Mouse (Mus musculus): Measurements from ENCODE around the gene Tnrc6c. TPM values are rescaled to one million over a fixed set of nuclear protein-coding genes. Genes with fewer than 3 reads are reported as not detected.
A peak's percentile ranks its signal among the peaks of the same experiment; 100 is the strongest.

Tnrc6c gene
- polyA plus RNA-seq, 1 experiment from 2014 or later, result 31.7 TPM

DNA sequence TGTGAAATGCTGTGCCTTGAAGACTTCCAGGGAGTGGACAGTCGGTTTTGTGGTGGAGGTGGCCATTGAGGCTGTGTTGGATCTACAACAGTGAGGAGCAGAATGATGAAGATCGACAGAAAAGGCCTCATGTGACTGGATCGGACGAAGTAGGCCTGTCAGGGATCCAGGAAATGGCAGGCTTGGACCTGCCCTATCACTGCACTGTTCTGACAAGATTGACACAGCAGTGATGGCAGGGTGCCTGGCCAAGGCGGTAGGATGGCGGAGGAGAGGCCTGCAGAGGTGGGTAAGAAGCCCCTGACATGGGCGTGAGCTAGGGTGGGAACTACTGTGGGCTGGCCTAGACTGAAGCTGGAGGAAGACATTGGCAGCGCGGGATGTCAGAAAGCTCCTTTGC is 110.2 kb downstream of the Tnrc6c start:
- 92% methylated on average over 9 of the region's 9 CpGs for WGBS
- Histone ChIP-seq H3K9ac (replicated peaks) (no peak overlapping the region), H3K4me2 (replicated peaks) (no peak overlapping the region), H3K4me3 (replicated peaks) (no peak overlapping the region), H3K27me3 (no peaks in the 10 kb centered on the region), H3K36me3 (peaks cover 69% of the 10 kb centered on the region), H3K9me3 (no peaks in the 10 kb centered on the region), H3K27ac (no peak overlapping the region), H3K4me1 (replicated peaks) (0 out of 2 replicates have a peak, but pooled peaks cover 7% of the 10 kb centered on the region)
- no peak for ATAC-seq

DNA sequence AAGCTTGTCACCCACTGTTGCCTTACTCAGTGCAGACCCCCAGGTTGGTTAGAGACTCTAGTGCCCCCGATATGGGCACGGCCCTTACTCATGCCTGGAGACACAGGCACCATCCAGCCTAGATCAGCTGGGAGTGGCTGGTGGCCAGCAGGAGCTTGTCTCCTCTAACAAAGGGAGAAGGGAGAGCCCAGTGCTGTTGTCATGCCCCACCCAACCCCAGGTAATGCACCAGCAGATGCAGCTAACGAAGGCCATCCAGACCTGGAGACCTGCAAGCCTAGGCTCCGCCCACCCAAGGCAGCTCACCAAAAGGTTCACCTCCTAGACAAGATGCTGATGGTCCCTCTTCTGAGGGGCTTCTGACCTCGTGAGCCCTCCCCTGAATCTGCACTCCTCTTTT is 111.3 kb downstream of the Tnrc6c start:
- no peak overlapping the region for H3K4me3 ChIP-seq (replicated peaks)
- no peak for ATAC-seq
- 91% methylated on average over 5 of the region's 5 CpGs for WGBS
- no peaks in the 10 kb centered on the region for H3K27me3 ChIP-seq
- no peak overlapping the region for H3K9ac ChIP-seq (replicated peaks)
- H3K4me2 ChIP-seq (replicated peaks), result no peak overlapping the region
- H3K4me1 ChIP-seq (replicated peaks), result peaks cover 10% of the 10 kb centered on the region; the same call in 1 of the 2 replicates
- H3K27ac ChIP-seq, result no peak overlapping the region
- H3K36me3 ChIP-seq, result peaks cover 59% of the 10 kb centered on the region
- no peaks in the 10 kb centered on the region for H3K9me3 ChIP-seq

DNA sequence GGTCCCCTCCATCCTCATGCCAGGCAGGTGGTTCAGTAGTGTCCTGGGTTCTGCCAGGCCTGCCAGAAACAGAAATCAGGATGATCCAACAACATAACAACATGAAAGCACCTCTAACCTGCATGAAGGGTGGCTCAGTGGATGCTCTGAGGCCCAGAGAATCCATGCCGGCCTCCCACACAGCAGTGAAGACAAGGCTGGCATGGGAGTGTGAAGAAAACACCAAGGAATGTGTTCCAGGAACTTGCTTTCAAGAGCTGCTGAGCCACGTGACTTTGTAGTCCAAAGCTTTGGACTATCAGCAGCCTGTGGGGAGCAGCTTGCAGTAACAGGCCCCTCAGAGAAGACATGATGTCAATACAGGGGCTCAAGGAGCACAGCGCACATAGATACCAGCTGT is 112.2 kb downstream of the Tnrc6c start:
- WGBS, result 91% methylated on average over 3 of the region's 3 CpGs
- H3K36me3 ChIP-seq, result peaks cover 50% of the 10 kb centered on the region

DNA sequence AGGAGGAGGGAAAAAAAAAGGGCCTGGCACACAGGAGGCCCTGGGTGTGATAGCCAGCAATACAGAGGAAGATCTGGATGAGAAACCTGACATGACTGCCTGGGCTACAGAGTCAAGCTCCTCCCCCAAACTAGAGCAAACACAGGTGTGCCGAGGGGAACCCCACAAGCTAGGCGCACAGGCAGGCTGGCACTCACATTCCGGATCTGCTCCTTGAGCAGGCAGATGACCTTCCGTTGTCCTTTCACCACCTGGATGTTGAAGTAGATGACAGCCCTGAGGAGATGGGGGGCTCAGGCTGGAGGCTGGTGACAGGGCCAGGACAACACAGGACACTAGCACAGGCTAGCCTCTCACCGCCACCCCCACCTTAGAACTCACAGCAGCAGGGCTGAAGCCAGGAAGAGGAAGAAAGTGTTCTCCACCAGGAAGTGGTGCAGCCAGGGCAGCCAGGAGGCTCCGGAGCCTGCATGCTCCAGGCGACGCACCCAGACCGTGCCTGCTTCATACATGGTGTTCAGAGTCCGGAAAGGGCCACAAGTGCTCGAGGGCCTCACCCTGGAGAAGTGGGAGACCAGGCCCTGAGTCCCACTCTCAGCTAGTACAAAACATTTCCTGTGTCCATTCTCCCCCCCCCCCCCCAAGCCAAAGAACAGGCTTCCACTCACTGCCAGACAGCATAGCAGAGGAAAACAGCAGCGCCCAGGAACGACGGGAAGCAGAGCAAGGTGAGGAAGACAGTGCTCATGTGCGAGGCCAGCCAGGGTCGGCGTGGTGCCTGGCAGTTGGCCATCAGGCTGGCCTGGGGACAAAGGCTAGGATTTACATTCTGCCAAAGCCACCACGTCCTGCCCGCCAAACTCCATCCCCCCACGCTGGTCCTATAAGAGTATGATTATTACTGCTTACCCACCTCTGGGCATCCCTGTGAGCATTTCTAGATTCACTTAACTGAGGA is 114.9 kb downstream of the Tnrc6c start:
- 0 out of 2 replicates have a peak, but pooled peaks have one; percentile 15 for ATAC-seq

More for the DNA sequence above, 112.2 kb downstream of the Tnrc6c start:
- Histone ChIP-seq H3K4me1 (replicated peaks) (peaks cover 10% of the 10 kb centered on the region; the same call in 1 of the 2 replicates), H3K9me3 (no peaks in the 10 kb centered on the region), H3K27me3 (no peaks in the 10 kb centered on the region), H3K4me3 (replicated peaks) (no peak overlapping the region), H3K9ac (replicated peaks) (no peak overlapping the region), H3K27ac (no peak overlapping the region), H3K4me2 (replicated peaks) (no peak overlapping the region)
- ATAC-seq, result no peak

DNA sequence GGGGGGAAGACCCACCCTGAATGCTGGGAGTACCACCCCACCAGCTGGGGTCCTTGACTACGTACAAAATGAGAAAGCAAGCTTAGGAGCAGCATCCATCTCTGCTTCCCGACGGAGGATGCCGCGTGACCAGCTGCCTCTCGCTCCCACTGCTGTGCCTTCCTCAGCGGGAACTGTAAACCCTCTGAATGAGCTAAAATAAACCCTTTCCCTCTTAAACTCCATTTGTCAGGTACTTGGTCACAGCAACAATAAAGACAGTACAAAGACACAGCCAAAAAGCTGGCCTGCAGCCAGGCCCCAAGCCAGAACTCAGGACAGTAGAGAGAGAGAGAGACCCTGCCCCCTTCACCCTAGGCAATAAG is 115.6 kb downstream of the Tnrc6c start:
- H3K9me3 ChIP-seq, result no peaks in the 10 kb centered on the region
- no peak overlapping the region for H3K4me2 ChIP-seq (replicated peaks)
- peaks cover 10% of the 10 kb centered on the region; the same call in 1 of the 2 replicates for H3K4me1 ChIP-seq (replicated peaks)
- no peak overlapping the region for H3K9ac ChIP-seq (replicated peaks)
- ATAC-seq, result no peak
- H3K27ac ChIP-seq, result 0 out of 2 replicates have a peak overlapping the region, but pooled peaks have one; percentile 25
- H3K36me3 ChIP-seq, result peaks cover 20% of the 10 kb centered on the region
- no peaks in the 10 kb centered on the region for H3K27me3 ChIP-seq
- WGBS, result 87% methylated on average over 7 of the region's 7 CpGs
- H3K4me3 ChIP-seq (replicated peaks), result no peak overlapping the region

More for the DNA sequence above, 114.9 kb downstream of the Tnrc6c start:
- no peaks in the 10 kb centered on the region for H3K27me3 ChIP-seq
- peaks cover 10% of the 10 kb centered on the region; the same call in 1 of the 2 replicates for H3K4me1 ChIP-seq (replicated peaks)
- no peak overlapping the region for H3K4me2 ChIP-seq (replicated peaks)
- no peak overlapping the region for H3K4me3 ChIP-seq (replicated peaks)
- 0 out of 2 replicates have a peak overlapping the region, but pooled peaks have one; percentile 25 for H3K27ac ChIP-seq
- peaks cover 27% of the 10 kb centered on the region for H3K36me3 ChIP-seq
- 81% methylated on average over 20 of the region's 20 CpGs for WGBS
- H3K9ac ChIP-seq (replicated peaks), result no peak overlapping the region
- no peaks in the 10 kb centered on the region for H3K9me3 ChIP-seq

DNA sequence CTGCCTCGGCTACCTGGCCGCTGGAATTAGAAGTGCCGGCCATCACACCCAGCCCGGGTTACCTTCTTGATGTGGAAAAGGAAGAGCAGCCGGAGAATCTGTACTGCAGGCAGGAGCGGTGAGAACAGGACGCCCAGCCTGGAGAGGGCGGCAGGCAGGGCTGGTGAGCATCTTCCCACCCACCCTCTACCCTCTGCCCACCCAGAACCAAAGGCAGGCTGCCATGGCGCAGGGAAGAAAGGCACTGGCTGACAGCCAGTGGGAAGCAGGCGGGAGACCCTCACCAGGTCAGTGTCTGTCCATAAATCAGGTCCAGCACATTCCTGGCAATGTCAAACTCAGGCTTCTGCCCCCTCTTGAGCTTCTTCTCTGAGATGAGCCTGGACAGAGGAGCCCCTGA is 116.3 kb downstream of the Tnrc6c start:
- Histone ChIP-seq H3K4me2 (replicated peaks) (no peak overlapping the region), H3K9me3 (no peaks in the 10 kb centered on the region), H3K36me3 (peaks cover 13% of the 10 kb centered on the region), H3K9ac (replicated peaks) (no peak overlapping the region), H3K27me3 (no peaks in the 10 kb centered on the region), H3K4me1 (replicated peaks) (peaks cover 10% of the 10 kb centered on the region; the same call in 1 of the 2 replicates), H3K4me3 (replicated peaks) (no peak overlapping the region), H3K27ac (no peak overlapping the region)
- no peak for ATAC-seq
- WGBS, result 90% methylated on average over 10 of the region's 10 CpGs

DNA sequence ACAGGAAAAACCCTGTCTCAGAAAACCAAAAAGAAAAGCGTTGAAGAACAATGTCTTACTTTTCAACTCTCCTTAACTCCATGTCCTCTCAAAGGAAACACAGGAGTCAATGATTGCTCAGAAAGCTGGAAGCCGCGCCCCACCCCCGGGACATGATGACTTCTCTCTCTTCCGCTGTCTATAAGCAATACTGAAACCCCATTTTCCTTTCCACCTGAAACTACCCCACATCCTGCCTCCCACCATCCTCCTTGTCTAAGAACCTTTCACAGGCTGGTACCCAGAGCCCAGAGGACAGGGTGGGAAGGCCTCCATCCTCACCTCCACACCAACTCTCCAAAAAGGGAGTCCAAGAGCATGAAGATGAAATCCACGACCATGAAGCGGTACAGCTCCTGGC is 118.3 kb downstream of the Tnrc6c start:
- Histone ChIP-seq H3K27ac (no peak overlapping the region), H3K9me3 (no peaks in the 10 kb centered on the region), H3K36me3 (no peaks in the 10 kb centered on the region), H3K4me1 (replicated peaks) (peaks cover 10% of the 10 kb centered on the region; the same call in 1 of the 2 replicates), H3K4me3 (replicated peaks) (no peak overlapping the region), H3K4me2 (replicated peaks) (no peak overlapping the region), H3K9ac (replicated peaks) (no peak overlapping the region), H3K27me3 (no peaks in the 10 kb centered on the region)
- 95% methylated on average over 7 of the region's 7 CpGs for WGBS
- ATAC-seq, result no peak

DNA sequence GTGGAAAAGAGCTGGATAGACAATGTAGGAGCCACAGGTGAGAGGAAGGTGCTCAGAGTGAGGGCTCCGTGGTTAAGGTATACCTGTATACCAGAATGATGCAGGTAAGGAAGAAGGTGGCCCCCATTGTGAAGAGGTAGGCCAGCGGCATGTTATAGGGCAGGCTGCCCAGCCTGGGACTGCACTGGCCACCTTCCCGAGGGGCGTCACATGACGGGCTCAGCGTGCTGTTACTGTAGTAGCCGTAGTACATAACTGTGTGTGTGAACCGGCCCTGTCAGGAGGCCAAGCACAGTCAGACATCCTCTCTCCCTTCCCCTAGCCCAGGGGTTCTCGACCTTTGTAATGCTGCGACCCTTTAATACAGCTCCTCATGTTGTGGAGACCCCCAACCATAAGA is 120.8 kb downstream of the Tnrc6c start:
- ATAC-seq, result no peak
- peaks cover 10% of the 10 kb centered on the region for H3K4me1 ChIP-seq (replicated peaks)
- no peak overlapping the region for H3K4me2 ChIP-seq (replicated peaks)
- WGBS, result 93% methylated on average over 10 of the region's 10 CpGs
- peaks cover 18% of the 10 kb centered on the region for H3K27me3 ChIP-seq
- no peaks in the 10 kb centered on the region for H3K36me3 ChIP-seq
- H3K9me3 ChIP-seq, result no peaks in the 10 kb centered on the region
- no peak overlapping the region for H3K4me3 ChIP-seq (replicated peaks)
- H3K27ac ChIP-seq, result no peak overlapping the region
- H3K9ac ChIP-seq (replicated peaks), result no peak overlapping the region

DNA sequence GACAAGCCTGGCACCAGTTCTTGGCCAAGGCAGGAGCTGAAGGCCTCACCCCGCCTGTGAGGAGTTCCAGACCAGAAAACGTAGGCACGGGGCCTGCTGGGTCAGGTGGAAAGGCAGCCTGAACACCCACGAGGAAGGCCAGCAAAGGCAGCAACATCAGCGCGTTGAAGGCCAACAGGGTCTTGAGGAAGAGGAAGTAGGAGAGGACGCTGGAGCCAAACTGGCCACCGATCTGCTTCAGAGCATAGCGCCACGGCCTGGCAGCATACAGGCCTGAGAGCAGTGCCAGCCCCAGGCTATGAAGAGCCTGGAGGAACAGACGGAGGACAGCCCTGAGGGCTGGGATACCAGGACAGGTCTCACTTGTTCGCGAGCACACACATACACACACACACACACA is 121.5 kb downstream of the Tnrc6c start:
- H3K27ac ChIP-seq, result no peak overlapping the region
- no peak overlapping the region for H3K4me2 ChIP-seq (replicated peaks)
- peaks cover 24% of the 10 kb centered on the region for H3K27me3 ChIP-seq
- 92% methylated on average over 13 of the region's 13 CpGs for WGBS
- H3K9ac ChIP-seq (replicated peaks), result no peak overlapping the region
- peaks cover 16% of the 10 kb centered on the region for H3K4me1 ChIP-seq (replicated peaks)
- no peak overlapping the region for H3K4me3 ChIP-seq (replicated peaks)
- H3K9me3 ChIP-seq, result no peaks in the 10 kb centered on the region
- no peaks in the 10 kb centered on the region for H3K36me3 ChIP-seq
- ATAC-seq, result no peak

DNA sequence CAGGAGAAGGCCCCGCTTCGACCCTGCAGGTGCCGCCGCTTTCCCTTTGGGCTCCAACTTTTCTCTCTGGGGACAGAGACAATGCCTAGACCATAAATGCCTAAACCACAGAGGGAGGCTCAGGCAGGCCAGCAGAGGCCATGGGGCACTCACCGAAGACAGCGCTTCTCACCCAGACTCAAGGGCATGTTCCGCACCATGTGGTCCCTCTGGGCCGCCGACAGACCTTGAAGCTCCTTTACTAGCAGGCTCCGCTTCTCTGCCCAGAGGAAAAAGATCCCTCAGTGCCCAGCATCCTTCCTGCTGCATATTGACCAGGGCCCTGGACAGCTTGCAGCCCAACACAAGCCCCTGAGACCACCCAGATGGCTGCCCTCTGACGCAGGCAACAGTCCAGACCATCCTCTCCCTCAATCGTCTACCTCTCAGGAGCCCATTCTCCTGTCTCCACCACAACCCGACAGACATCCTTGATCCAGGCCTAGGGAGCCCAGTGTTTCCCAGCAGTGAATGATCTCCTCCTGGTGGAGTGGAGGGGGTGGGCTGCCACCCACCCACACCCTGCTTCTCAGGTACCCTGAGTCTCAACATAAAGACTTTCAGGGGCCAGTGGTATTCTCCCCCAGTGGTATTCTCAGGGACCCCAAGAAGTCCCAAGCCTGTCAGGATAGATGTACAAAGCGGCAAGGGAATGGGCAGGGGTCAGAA is 122.2 kb downstream of the Tnrc6c start:
- ATAC-seq, result no peak
- 90% methylated on average over 14 of the region's 14 CpGs for WGBS

DNA sequence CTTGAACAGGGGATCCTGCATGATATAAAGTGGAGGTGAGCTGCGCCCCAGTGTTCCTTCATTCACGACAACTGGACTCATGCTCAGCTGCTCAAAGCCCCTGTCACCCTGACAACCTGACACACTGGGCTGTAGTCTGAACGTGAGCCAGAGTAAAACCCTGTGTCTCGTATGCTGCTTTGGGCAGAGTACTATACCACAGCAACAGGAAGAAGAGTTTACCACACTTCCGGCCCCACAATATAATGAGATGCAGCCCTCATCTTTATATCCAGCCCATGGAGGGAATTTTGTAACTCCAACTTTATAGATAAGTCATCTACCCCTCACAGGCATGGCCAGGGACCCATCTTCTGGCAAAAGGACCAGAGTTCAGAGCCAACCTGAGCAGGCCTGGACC is 123.0 kb downstream of the Tnrc6c start:
- Histone ChIP-seq H3K36me3 (no peaks in the 10 kb centered on the region), H3K4me2 (replicated peaks) (no peak overlapping the region), H3K27ac (no peak overlapping the region), H3K4me1 (replicated peaks) (peaks cover 25% of the 10 kb centered on the region), H3K4me3 (replicated peaks) (no peak overlapping the region), H3K9me3 (no peaks in the 10 kb centered on the region), H3K27me3 (peaks cover 40% of the 10 kb centered on the region), H3K9ac (replicated peaks) (no peak overlapping the region)
- 87% methylated on average over 5 of the region's 5 CpGs for WGBS
- no peak for ATAC-seq

More for the DNA sequence above, 122.2 kb downstream of the Tnrc6c start:
- Histone ChIP-seq H3K4me2 (replicated peaks) (no peak overlapping the region), H3K4me3 (replicated peaks) (no peak overlapping the region), H3K9ac (replicated peaks) (no peak overlapping the region), H3K4me1 (replicated peaks) (peaks cover 23% of the 10 kb centered on the region), H3K27me3 (peaks cover 31% of the 10 kb centered on the region), H3K9me3 (no peaks in the 10 kb centered on the region), H3K27ac (no peak overlapping the region), H3K36me3 (no peaks in the 10 kb centered on the region)

DNA sequence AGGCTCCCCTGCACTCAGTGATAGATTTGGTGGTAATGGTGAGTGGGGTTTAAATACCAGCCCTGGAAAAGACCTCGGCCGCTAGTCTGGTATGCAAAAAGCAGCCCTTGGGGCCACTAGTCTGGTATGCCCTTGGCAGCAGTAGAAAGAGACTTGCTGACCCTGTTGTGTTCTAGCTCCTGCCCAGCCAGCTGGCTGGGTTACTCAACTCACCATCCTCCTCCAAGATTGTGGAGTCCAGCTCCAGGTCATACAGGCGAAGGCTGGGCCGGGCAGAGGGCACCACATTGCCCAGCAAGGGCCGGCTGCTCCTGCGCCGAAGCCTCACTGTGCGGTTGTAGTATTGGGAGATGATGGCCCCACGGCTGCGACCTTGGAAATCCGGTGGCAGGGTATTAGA is 123.9 kb downstream of the Tnrc6c start:
- H3K27ac ChIP-seq, result no peak overlapping the region
- H3K4me1 ChIP-seq (replicated peaks), result peaks cover 29% of the 10 kb centered on the region
- no peaks in the 10 kb centered on the region for H3K36me3 ChIP-seq
- H3K4me2 ChIP-seq (replicated peaks), result no peak overlapping the region
- H3K9ac ChIP-seq (replicated peaks), result no peak overlapping the region
- no peak overlapping the region for H3K4me3 ChIP-seq (replicated peaks)
- H3K9me3 ChIP-seq, result no peaks in the 10 kb centered on the region
- no peak for ATAC-seq
- WGBS, result 96% methylated on average over 11 of the region's 11 CpGs
- peaks cover 49% of the 10 kb centered on the region for H3K27me3 ChIP-seq

All from midbrain, embryonic 13.5 days (tissue).